Mouse (Mus musculus) large intestine, adult 2 months (tissue): ENCODE measurements around the gene Tmem161a. TPM values are rescaled to one million over a fixed set of nuclear protein-coding genes. Genes with fewer than 3 reads are reported as not detected.
A peak's percentile ranks its signal among the peaks of the same experiment; 100 is the strongest.
"Not testable (repeated sequence)": the region's sequence is repeated elsewhere in the genome, so short reads cannot be mapped to it uniquely, and the experiment has no call there.

Experiments used
- DNase-seq: peaks from one replicate; pipeline ENCODE4 v3.0.0-alpha.2; 2012; ENCODE audit warnings: low read depth, low spot score
- WGBS: fragments of 180-500 bp; shearing (Covaris S2); methylation state at CpG from one replicate; pipeline ENCODE4 v1.1.7; 2018; 5-methylcytosine and 5-hydroxymethylcytosine counted together
- polyA plus RNA-seq: library from polyadenylated mRNA; depleted of rRNA; stranded (reverse); fragments of >200 nt; gene quantifications from 2 replicates; pipeline ENCODE4 v1.2.3, GENCODE M21; 2012

The Tmem161a gene
- polyA plus RNA-seq, 1 experiment, result 52.9 TPM

DNA sequence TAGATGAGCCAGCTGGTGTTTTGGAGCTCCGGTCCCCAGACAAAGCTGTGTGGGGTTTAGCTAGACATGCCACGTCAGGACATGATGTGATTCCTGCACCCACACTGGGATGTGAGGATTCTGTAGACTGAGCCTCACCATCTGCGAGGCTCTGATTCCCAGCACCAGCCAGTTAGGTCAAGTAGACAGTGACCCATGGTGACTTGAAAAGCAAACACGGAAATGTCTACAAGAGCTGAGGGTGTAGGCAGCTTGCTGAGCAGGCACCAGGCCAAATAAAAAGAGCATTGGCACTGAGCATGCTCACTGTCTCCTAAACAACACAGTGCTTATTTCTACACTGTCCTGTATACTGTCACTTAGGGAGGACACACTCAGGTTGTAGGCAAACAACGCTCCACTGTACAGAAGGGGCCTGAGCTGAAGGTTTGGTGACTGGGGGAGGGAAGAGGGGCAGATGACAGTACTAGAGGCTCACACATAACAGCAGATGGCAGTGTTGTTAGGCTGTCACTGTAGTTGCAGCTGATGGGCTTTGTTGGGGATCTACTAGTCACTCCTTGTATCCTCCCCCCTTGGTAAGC lies 28.0 kb downstream of the Tmem161a start:
- 18% methylated on average over 5 of the region's 5 CpGs for WGBS
- no peak for DNase-seq

DNA sequence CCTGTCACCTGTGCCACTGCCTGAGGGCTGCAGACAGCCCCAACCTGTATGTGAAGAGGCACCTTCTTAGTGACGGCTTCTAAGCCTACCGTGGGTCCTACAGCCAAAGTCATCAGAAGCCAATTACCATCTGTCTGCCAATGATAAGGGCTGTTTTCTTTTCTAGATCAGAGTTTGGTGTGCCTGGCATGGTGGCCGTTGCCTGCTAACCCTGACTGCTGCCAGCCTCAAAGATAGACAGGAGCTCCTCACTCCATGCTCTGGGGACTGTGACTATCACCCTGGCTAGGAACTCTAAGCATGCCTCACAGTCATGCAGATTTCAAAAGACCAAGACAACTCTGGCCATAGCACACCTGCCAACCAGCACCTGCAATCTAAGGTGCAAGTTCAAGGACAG lies 29.3 kb downstream of the Tmem161a start:
- DNase-seq, result no peak
- 56% methylated on average over 3 of the region's 3 CpGs for WGBS

DNA sequence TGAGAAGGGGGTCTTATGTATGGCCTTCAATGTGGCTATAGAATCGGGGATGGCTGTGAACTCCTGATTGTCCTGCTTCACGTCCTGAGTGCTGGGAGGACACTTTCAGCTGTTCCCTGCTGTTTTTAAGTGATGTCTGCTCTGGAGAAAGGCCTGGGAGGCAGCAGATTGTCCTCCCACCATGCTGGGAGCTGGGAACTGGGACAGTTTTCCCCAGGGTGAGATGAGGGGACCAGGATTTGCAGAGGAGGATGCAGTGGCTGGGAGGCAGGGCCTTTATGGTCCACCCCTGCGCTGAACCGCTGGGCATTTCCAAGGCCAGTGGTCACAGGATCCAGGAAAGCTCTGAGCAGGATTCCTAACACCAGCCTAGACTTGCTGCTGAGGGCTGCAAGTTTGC lies 30.9 kb downstream of the Tmem161a start:
- 91% methylated on average over 4 of the region's 4 CpGs for WGBS
- DNase-seq, result no peak

DNA sequence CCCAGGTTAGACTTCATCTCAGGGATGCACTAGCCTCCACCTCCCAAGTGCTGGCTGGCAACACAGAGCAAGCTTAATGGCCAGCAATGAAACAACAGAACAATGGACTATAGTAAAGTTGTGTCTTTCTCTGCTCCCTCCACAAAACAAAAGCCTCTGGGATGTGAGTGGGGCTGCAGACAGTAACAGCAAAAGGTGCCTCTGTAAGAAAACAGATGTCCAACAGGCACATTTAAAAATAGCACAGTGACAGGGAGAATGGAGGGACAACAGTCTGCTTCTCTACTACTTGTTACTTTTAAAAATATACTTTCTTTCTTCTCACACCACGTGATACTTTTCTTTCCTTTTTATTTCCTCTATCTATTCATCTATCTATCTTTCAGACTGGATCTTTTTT lies 32.6 kb downstream of the Tmem161a start:
- DNase-seq, result no peak

DNA sequence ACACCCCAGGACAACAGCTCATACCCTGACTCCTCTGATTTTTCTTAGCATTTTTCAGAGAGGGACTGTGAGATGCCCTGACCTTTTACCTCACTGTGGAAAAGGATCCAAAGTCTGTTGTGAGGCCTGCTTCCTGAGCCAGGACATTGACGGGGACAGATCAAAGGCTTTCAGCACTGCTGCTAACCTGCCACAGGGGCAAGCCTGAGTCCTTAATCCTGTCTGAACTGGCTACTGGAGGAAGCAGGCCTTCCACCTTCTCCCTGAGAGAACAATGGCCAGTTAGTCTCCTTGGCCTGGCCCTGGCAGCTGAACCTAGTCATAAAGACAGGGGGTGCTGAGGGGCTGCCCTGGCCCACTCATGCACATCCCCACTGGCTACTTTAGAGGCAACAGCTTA lies 36.0 kb downstream of the Tmem161a start:
- WGBS, result 43% methylated on average over 1 of the region's 1 CpGs
- no peak for DNase-seq

More for the DNA sequence above, 32.6 kb downstream of the Tmem161a start:
- 66% methylated on average over 1 of the region's 1 CpGs for WGBS

DNA sequence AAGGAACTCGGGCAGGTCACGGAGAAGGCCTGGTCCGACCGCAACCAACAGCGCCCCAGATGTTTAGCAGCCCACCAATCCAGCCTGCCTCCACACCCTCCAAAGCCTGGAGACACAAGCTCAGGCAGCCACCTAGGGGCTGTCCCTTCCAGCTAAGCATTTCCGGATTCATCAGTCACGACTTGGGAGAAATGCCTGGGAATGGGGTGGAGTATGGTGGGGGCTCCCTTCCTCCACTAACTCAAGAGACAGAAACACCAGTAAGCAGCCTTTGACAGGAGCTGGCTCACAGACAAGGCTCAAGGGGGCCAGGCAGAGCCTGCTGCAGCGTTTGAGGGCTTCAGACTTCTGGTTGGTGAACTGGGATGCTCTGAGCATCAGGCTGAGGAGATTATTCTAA lies 38.4 kb downstream of the Tmem161a start:
- 33% methylated on average over 8 of the region's 8 CpGs for WGBS
- no peak for DNase-seq

DNA sequence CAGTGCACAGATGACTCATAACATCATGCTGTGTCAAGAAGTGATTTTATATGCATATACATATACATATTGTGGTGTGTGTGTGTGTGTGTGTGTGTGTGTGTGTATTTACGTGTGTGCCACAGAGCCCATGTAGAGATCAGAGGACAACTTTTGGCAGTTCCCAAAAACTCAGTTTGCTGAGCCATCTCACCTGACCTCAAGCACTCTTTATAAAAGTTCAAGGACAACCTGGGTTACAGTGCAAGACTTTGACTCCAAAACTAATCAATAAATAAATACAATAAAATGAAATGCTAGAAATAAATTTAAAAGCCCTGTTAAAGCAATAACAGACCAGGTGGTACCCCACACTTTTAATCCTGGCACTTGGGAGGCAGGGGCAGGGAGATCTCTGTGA lies 39.1 kb downstream of the Tmem161a start:
- 50% methylated on average over 1 of the region's 1 CpGs for WGBS

DNA sequence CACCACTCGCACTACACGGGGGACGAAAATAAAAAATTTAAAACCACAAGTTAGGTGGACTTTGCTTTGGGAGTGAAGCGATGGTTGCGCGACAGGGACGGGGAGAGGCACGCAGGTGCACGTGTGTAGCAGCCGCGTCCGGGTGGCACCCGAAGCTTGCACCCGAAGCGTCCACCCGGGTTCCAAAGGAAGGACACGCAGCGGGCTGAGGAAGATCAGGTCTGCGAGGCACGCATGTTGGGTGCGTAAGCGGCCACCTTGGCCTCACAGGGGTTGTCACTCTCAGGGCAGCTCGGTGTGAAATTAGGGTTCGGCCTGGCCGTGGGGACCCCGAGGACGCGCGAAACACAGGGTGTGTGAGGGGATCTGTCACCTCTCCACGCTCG lies 39.6 kb downstream of the Tmem161a start:
- under 1% methylated on average over 31 of the region's 31 CpGs for WGBS
- DNase-seq, result no peak

More for the DNA sequence above, 39.1 kb downstream of the Tmem161a start:
- no peak for DNase-seq

DNA sequence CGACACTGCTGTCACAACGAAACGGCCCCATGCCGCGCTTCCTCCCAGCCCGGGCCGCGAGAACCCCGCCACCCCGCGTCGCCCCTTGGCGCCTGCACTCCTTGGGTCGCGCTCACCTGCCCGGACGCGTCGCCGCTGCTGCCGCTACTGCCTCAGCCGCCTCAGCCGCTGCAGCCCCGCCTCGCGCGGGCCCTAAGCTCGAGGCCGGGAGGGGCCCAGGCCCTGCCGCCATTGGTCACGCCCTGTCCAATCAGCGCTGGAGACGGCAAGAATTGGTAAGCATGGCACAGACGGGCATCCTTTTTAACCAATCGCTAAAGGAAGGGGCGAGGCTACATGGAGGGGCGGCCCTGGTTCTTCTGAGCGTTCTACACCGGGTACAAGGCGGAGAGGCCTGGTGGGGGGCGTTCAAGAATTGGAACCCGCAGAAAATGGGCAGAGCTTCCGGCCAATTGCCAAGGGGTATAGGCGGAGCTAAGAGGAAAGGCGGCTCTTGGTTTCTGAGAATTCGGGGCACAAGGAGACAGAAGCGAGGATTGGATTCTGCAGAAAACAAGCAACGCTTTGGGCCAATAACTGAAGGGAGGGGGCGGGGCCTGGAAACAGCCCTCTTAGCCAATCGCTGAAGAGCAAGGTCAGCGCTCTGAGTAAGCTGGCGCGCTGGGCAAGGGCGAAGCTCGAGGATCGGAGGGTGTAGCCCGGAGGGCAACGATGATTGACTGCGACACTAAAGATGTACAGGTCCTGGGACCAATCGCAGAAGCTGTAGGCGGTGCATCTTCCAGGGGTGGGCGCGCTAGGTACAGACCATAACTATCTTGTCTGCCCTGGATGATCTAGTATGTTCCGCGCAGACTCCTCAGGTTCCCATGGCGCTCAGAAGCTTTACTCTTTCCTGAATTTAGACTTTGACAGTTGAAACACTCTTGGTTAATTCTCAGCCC lies 40.2 kb downstream of the Tmem161a start, which contains the start of gene Slc25a42:
TSS of gene Slc25a42 (minus strand) at position 194 of the 944 bp plus-strand sequence.
- under 1% methylated on average over 66 of the region's 66 CpGs for WGBS
- DNase-seq, result peak; percentile 97

DNA sequence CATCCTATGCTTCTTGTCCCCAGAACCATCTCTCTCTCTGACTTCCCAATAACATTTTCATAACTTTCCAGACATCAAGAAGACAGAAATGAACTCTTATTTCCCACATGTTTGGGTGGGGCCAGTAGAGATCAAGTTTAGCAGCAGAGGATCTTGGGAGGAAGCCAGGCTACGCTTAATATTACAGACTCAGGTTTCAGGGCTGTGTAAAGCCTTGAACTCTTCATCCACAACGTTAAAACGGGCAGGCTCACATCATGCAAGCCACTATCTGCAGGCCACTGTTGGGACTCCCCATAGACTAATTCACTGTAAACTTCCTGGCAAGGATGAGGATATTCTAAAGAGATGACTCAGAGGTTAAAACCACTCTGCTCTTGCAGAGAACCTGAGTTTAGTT lies 42.3 kb downstream of the Tmem161a start:
- no peak for DNase-seq
- 68% methylated on average over 3 of the region's 3 CpGs for WGBS

DNA sequence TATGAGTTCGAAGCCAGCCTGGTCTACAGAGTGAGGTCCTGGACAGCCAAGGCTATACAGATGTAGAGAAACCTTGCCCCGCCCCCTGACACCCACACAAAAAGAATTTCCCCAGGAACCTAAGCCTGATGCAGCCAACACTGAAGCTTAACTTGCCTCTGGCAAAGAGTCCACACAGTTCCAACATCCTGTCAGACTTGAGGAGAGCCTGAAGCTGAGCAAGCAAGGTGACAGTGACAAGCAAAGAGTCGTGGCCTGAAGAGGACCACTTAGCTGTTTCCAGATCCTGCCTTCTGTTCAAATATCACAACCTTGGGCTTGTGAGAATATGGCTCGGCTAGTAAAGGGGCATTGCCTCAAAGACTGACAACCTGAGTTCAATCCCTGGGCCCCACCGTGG lies 42.9 kb downstream of the Tmem161a start:
- 80% methylated on average over 5 of the region's 5 CpGs for WGBS

DNA sequence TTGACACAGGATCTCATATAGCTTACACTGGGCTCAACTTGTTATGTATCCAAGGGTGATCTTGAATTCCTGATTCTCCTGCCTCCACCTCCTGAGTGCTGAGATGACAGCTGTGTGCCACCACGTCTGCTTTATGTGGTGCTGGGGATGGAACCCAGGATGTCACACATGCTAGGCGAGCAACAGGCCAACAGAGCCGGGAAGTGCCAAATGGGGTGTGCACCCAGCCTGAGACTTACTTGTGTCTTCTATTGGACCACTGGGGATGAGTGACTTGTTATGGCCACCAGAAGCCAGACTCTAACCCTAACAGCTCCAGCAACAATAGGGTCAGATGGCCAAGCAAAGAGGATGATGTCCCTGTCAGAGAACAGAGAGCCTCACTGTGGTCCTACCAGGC lies 44.0 kb downstream of the Tmem161a start:
- 90% methylated on average over 3 of the region's 3 CpGs for WGBS
- DNase-seq, result not testable (repeated sequence)

More for the DNA sequence above, 42.9 kb downstream of the Tmem161a start:
- DNase-seq, result no peak

DNA sequence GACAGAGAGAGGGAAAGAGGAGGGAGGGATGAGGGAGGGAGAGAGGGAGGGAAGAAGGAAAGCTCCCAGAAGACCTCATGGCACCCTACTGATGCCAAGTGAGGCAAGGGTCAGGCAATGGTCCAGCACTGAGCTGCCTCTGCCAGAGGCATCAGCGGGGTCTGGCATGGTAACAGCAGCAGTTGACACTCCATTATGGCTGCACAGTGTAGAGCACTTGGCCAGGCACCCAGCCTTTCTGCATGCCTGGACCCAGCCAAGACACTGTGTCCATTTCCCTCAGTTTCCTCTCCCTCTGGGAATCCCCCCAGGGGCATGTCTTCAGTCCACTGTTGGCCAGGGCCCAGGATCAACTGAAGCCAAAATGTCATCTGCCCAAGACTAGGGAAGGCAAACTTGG lies 44.4 kb downstream of the Tmem161a start:
- WGBS, result 0% methylated on average over 1 of the region's 1 CpGs
- no peak for DNase-seq

DNA sequence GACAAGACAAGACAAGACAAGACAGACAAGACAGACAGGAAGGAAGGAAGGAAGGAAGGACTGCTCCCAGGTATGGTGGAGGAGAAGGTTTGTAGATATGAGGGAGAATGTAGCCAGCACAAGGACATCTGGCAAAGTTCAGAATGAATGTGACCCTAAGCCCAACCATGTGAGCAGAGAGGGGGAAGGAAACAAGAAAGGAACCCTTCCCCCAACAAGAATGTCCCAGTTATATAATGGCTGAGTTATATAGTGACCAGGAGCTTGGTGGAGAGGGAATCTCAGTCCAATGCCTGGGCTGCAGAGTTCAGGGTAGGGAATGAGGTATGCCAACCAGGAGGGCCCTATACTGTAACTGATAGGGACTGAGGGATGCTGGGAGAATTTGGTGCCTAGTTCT lies 45.3 kb downstream of the Tmem161a start:
- no peak for DNase-seq

DNA sequence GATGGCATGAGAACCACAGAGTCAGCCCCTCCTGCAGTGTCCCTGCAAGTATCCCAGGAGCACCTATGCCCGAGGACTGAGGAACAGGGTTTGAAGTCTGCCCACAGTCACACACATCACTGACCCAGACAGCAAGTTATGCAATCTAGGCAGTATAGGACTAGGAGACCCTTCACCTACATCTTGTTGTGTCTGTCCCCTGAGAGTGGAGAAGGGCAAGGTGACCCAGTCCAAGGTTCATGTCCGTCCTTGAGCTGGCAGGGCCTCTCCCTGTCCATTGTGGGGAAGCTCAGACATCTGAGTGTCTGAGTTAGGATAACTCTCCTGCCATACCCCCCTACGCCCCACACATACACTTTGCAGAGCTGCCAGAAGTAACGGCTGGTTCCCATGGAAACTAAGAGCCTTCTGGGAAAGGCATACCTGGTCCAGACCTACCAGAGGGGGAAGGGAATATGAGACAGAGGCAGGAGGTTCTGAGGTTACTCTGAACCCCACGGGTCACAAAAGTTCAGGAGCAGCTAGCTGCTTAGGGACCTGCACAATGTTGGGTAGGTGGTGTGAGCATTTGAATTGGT lies 47.0 kb downstream of the Tmem161a start:
- no peak for DNase-seq
- 63% methylated on average over 5 of the region's 5 CpGs for WGBS

DNA sequence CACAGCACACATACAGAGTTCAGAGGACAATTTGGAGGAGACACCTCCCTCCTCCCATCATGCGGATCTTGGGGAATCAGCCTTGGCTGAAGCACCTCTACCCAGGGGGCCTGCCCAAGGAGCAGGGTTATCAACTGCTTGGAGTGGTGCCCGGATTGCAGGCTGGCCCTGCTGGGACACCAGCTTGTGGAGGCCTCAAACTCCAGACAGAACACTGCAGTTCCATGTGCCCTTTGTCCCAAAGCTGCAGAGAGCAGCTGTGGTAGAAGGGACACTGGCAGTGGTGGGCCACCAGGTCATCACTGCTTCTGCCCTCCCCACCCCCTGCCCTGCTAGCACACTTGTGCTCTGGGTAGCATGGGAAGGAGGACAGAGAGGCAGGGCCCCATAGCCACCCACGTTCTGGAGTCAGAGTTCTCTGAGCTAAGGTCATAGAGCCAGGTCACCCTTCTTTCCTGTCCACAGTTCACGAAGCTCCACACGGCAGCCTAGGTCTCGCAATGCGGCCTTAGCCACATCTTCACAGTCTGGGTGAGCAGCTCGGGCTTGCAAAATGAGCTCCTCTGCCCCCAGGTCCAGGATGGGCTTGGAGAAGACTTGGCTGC lies 48.2 kb downstream of the Tmem161a start:
- DNase-seq, result no peak
- 63% methylated on average over 8 of the region's 8 CpGs for WGBS

DNA sequence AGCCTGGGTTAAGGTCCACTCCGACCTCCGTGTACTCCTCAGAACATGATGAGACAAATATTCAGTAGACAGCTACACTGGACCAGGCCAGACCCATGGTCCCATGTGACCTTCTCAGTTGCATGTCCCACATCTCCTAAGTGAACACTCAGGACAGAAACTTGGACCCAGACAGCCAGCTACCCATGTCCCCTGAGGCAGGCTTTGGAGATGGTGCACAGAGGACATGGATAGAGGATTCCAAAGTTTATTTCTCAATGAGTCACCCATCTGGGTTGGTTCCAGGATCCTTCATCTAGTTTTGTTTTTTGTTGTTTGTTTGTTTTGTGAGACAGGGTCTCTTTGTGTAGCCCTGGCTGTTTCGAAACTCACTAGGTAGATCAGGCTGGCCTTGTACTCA lies 48.8 kb downstream of the Tmem161a start:
- 81% methylated on average over 3 of the region's 3 CpGs for WGBS
- DNase-seq, result no peak

DNA sequence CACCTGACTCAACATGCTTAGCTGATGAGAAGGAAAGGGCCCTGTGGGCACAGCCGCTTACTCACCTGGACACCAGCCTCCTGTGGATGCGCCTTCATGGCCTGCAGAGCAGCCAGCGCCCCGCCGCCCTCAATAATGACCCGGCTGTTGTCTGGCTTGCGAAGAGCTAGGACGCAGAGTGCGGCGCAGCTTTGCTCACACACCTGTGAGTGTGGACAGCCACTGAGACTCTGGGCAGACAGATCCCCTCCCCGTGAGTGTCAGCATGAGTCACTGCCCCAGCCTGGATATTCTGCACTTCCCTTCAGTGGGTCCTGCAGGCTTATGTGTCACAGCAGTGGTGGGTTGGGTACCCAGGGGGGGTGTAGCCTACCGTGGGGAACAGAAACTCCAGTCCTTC lies 49.9 kb downstream of the Tmem161a start:
- WGBS, result 93% methylated on average over 12 of the region's 12 CpGs

DNA sequence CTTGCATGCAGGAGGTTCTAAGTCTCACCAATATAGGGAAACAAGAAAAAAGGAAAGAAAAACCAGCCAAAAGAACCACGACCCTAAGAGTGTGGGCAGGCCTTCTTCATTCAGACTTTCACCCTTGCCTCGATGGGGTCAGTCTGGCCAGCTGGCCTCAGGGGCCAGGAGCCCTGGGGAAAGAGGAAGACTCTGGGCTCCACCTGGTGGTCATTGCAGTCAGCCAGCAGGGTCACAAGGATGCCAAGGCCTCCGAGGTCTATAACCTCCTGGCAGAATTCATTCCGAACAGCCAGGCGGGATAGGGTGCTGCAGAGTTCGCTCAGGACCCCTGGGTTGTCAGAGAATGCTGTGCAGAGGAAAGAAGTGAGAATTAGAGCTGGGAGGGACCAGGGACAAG lies 51.2 kb downstream of the Tmem161a start:
- DNase-seq, result no peak
- WGBS, result 43% methylated on average over 6 of the region's 6 CpGs

More for the DNA sequence above, 49.9 kb downstream of the Tmem161a start:
- DNase-seq, result no peak

DNA sequence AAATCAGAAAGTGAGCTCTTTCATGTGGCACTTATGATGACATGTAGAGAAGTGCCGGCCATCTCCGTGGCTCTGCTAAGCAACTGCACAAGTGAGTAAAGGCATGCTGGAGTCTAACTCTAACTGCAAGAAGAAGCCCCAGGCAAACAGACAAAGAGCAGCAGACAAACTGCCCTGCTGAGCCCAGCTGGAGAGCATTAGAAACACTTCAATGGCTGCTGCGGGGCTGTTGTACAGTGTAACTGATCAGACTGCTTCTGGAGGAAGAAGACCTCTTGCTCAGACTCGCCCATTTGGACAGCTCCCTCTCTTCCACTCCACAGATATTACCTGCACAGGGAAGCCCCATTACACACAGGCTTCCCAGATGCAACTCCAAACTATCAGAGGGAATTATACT lies 55.8 kb downstream of the Tmem161a start:
- WGBS, result 85% methylated on average over 4 of the region's 4 CpGs
- no peak for DNase-seq
